Mouse (Mus musculus) inflammation-experienced regulatory T-cells, adult 6 months (primary cell): ENCODE results near the gene Iqschfp. TPM values are rescaled to one million over a fixed set of nuclear protein-coding genes. Genes with fewer than 3 reads are reported as not detected.

ENCODE experiments used
- ATAC-seq: one replicate; pipeline ENCODE4 v1.8.0; 2017
- polyA plus RNA-seq, 3 experiments: library from polyadenylated mRNA; unstranded; fragments of 100-300 nt; shearing (Covaris generic); gene quantifications; one replicate each; pipeline ENCODE4 v1.2.1; 2017

Gene Iqschfp
- polyA plus RNA-seq, 3 experiments from 2014 or later = not detected

- no peak for ATAC-seq
Observed at GRCm38 (mm10) chr3:68453719-68454455, 561.9 kb downstream of the Iqschfp start.

DNA sequence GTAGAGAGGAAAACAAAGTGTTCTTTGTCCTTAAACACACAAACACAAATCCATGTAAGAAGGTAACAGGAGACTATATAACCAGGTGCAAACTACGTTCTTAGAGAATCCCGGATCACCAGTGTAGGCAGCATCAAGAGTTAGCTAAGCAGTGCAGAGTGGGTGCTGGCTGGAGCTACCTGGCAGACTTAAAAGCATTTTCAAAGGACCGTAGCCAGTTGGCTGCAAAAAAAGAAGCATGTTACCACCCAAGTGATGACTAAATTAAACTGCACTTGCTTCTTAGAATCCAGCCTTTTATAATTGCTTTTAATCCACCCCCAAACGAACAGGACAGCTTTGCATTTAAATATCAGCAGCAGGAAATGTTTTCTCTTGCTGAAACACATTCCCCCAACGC, 574.6 kb downstream of the Iqschfp start:
- no peak for ATAC-seq

GRCm38 (mm10) chr3:68467941-68468687, 576.1 kb downstream of the Iqschfp start:
- ATAC-seq = no peak

GRCm38 (mm10) chr3:68469643-68470042, 577.6 kb downstream of the Iqschfp start:
- no peak for ATAC-seq

- ATAC-seq = no peak
Observed at GRCm38 (mm10) chr3:68470061-68470460, 578.0 kb downstream of the Iqschfp start.

GRCm38 (mm10) chr3:68470622-68471021, 578.6 kb downstream of the Iqschfp start:
- no peak for ATAC-seq

DNA sequence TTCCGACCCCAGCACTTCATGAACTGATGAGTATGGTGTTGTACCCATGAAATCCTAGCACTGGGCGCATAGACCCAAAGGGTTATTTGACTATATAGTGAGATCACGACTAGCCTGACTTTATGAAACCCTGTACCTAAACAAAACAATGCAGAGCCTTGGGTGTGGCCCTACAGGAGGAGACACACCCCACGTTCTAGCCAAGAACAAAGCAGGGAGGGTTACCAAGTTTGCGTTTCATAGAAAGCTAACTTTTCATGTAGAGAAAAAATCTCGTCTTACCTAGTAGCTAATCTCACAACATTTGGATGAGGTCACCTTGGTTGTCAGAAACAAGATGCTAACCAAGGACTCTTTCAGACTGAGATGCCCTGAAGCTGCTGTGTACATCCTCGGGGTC, 584.3 kb downstream of the Iqschfp start:
- no peak for ATAC-seq

- ATAC-seq = no peak
Observed at GRCm38 (mm10) chr3:68477478-68477877, 585.4 kb downstream of the Iqschfp start.

GRCm38 (mm10) chr3:68479266-68479665, 587.2 kb downstream of the Iqschfp start:
- no peak for ATAC-seq

DNA sequence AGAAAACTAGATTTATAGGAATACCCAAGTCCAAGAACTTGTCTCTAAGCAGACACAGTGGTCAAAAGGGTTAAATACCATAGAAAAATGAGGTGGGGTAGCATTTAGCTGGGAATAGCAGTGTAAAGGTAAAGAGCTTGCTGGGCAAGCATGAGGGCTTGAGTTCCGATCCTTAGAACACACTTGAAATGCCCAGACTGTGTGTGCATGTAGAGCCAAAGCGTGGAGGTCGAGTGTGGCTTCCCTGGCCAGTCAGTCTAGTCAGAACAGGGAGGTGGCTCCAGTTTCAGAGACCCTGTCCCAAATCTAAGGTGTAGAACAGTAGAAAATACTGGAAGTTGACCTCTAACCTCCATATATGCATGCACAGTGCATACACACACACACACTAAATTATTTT, 591.5 kb downstream of the Iqschfp start:
- ATAC-seq = no peak

DNA sequence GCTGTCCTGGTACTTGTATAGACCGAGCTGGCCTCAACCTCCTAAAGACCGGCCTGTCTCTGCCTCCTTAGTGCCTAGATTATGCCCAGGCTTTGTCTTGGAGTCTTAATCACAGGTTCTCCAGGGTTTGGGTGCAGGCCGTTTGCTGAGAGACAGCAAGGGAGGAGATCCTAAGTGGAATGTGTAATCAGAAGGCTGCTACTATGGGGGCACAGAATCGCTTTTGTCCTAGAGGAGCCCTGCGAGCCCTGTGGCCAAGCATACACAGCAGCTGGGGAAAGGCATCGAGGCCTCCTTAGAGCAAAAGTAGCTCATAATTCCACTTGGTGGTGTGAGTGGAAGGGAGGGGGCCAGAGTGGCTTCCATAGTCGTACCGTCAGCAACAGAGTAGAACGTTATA, 592.0 kb downstream of the Iqschfp start:
- no peak for ATAC-seq

DNA sequence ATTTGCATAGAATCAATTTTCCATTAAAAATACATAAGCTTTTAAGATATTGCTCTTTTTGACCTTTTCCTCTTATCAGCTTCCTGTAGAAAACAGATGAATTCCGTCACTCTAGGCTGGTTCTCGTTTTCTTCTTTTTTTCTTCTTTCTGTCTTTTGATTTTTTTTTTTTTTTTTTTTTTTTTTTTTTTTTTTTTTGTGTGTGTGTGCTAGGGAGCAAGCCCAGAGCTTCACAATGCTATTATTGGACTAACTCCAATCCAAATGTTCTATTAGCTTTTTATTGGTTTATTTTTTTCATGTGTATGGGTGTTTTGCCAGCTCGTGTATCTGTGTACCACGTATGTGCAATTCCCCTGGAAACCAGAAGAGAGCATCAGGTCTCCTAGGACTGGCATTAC, 592.5 kb downstream of the Iqschfp start:
- no peak for ATAC-seq

DNA sequence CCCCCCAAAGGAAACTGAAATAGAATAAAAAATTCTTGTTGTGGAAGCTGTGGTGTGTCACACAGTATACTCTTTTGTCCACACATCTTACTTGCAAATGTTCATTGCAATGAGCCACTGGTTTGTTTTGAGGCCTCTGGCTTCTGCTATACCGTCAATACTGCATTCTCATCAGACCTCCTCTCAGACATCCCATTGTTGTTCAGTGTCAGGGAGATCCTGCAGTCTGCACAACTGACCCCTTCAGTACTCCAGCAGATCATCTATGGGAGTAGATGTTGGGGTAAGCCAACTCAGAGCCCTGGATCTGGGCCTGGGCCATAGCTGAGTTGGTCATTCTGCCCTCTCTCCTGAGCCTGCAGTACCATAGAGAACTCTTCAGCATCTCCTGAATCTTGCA, 595.6 kb downstream of the Iqschfp start:
- no peak for ATAC-seq

- no peak for ATAC-seq
Observed at GRCm38 (mm10) chr3:68488316-68488715, 596.3 kb downstream of the Iqschfp start.

DNA sequence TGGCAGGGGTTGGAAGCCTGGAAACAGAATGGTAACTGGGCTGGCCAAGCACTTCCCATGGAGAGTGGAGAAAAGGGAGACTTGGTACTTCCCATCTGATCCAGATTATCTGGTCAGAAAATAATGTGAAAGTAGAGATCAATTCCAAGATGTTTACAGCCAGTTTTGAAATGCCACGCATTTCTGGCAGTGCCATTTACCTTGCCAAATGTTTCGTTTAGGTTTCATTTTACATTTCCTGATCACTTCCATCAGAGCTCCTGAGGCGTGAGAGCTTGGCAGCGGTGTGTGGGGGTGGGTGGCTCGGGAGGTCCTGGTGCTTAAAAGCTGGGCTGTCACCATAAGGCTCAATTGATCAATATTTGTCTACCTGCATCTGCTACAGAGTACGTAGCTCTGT, 599.5 kb downstream of the Iqschfp start:
- ATAC-seq = no peak

- no peak for ATAC-seq
Observed at GRCm38 (mm10) chr3:68492066-68492465, 600.0 kb downstream of the Iqschfp start.

DNA sequence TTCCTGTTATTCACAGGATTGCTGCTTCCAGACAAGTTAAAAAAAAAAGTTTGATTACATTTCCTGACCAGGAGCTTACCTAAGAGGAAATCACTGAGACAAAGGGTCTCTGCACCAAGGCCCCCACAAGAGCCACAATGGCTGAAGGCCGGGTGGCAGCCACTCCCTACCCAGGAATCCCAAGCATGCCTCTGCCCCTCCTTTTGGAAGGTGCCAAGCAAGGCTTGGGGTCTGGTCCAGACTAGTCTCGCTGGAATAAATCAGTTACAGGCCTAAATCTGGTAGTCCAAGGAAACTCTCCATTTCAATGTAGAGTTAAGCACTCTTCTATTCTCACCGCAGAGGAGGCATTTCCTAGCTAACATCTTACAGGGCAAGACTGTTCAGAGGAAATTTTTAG, 600.5 kb downstream of the Iqschfp start:
- ATAC-seq = no peak

- no peak for ATAC-seq
Observed at GRCm38 (mm10) chr3:68493170-68493585, 601.1 kb downstream of the Iqschfp start.

GRCm38 (mm10) chr3:68493586-68494295, 601.7 kb downstream of the Iqschfp start:
- ATAC-seq = no peak

- ATAC-seq = no peak
Observed at GRCm38 (mm10) chr3:68494296-68495095, 602.5 kb downstream of the Iqschfp start.

DNA sequence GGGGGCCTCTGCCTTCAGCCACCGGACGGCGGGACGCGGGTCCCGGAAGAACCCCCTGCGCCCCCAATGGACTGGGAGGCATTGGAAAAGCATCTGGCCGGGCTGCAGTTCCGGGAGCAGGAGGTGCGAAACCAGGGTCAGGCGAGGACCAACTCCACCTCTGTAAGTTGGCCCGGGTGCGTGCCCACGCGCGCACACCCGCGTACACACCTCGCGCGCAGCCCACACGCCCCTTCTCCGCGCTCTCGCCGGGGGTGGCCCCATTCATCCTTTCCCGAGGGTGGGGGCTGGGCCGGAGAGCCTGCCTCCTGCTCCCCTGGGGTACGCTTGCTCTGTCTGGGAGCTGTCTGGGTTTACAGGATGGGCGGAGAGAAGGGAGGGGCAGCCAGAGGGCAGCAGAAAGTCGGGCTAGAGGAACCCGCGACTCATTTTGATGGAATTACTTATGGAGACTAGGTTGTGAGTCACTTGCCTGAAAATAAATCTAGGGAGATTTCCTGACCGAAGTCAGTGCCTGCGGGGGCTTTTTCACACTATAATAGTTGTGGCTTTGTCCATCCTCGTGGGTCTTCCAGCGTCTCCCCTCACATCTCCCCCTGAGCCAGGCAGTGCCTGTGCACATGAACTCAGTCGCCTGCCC, 603.2 kb downstream of the Iqschfp start:
- ATAC-seq = no peak

DNA sequence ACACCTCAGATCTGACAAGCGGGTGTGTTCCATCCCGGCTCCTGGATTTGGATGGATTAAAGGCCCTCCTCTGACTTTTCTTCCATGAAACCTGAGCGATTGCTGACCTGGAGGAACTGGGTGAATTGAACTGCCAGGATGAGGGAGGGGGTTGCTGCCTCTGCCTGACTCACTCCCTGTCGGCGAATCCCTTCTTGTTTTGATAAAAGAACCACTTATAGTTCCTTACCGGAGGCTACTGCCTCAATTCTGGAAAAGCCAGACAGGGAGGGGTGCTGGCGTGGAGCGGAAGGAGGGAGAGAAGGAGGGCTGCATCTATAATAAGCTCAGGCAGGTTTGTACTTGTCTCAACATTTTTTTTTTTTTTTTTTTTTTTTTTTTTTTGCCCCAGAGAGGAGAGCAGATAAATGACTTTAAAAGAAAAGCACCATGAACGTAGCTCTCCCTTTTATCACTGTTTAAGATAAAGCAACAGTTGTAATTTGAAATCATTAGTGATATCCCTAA, 603.8 kb downstream of the Iqschfp start:
- no peak for ATAC-seq
